Mouse (Mus musculus) heart, postnatal 0 days (tissue): Measurements from ENCODE around the gene Lrp3. TPM values are rescaled to one million over a fixed set of nuclear protein-coding genes. Genes with fewer than 3 reads are reported as not detected.
A peak's percentile ranks its signal among the peaks of the same experiment; 100 is the strongest.

Source experiments
- ATAC-seq: fragments of 200-750 bp; cut with Nextera tagmentation; 2 replicates; pipeline ENCODE4 v1.8.0; 2017; ENCODE audit warnings: low read depth, moderate number of reproducible peaks, moderate library complexity; ENCODE audit not compliant: insufficient read depth
- DNase-seq: peaks from one replicate; pipeline ENCODE4 v3.0.0-alpha.2; 2016; ENCODE audit warnings: low spot score
- H3K27ac ChIP-seq: fragments of 300-500 bp; sonication (generic); 2 replicates; pipeline ENCODE4 v1.5.1; 2014; ENCODE audit warnings: low read depth, mild to moderate bottlenecking
- H3K27me3 ChIP-seq: fragments of 300-500 bp; sonication (generic); 2 replicates; pipeline ENCODE4 v1.6.1; 2014; ENCODE audit warnings: low read length, mixed read lengths; ENCODE audit not compliant: control insufficient read depth, insufficient read depth
- H3K36me3 ChIP-seq: fragments of 300-500 bp; sonication (generic); replicated peaks from 2 replicates; pipeline ENCODE4 v1.6.1; 2014; ENCODE audit warnings: low read length, mixed read lengths; ENCODE audit not compliant: control insufficient read depth, insufficient read depth
- H3K4me1 ChIP-seq: fragments of 300-500 bp; sonication (generic); 2 replicates; pipeline ENCODE4 v1.6.1; 2014; ENCODE audit warnings: antibody characterized with exemption; ENCODE audit not compliant: control insufficient read depth, insufficient read depth
- H3K4me2 ChIP-seq: fragments of 300-500 bp; sonication (generic); 2 replicates; pipeline ENCODE4 v1.6.1; 2014; ENCODE audit warnings: low read depth, mild to moderate bottlenecking, low read length, moderate library complexity
- H3K4me3 ChIP-seq: fragments of 300-500 bp; sonication (generic); 2 replicates; pipeline ENCODE4 v1.5.1; 2014; ENCODE audit warnings: low read depth, low read length
- H3K9ac ChIP-seq: fragments of 300-500 bp; sonication (generic); replicated peaks from 2 replicates; pipeline ENCODE4 v1.6.1; 2014; ENCODE audit warnings: low read depth, low read length, mixed read lengths
- H3K9me3 ChIP-seq: fragments of 300-500 bp; sonication (generic); replicated peaks from 2 replicates; pipeline ENCODE4 v1.6.1; 2016; ENCODE audit warnings: low read length; ENCODE audit not compliant: control insufficient read depth
- CTCF ChIP-seq: IDR thresholded peaks from 2 replicates; pipeline ENCODE4 v1.5.1; 2016; ENCODE audit warnings: antibody characterized with exemption, control low read depth, low read depth
- EP300 ChIP-seq: IDR thresholded peaks from 2 replicates; pipeline ENCODE4 v1.6.1; 2016; ENCODE audit warnings: antibody characterized with exemption, low read depth
- WGBS: fragments of 180-500 bp; shearing (Covaris S2); extraction: QIAGEN DNeasy Blood & Tissue Kit; methylation state at CpG from one replicate; pipeline ENCODE4 v1.1.7; 2014; 5-methylcytosine and 5-hydroxymethylcytosine counted together
- polyA plus RNA-seq: library from polyadenylated mRNA; unstranded; fragments of >200 nt; fragmentation: Nextera tagmentation; extraction: Ambion mirVana; gene quantifications from 2 replicates; pipeline ENCODE4 v1.2.1, GENCODE M21; 2015
- total RNA-seq: library from RNA; depleted of rRNA; stranded (reverse); fragments of >200 nt; gene quantifications from 2 replicates; pipeline ENCODE4 v1.2.3, GENCODE M21; 2014; ENCODE audit warnings: low replicate concordance

Lrp3 gene
- total and polyA plus RNA-seq, 2 experiments from 2014 or later: 1.3 to 3.3 TPM

- no peak overlapping the region for H3K27ac ChIP-seq
- peaks cover 35% of the 10 kb centered on the region; the same call in 1 of the 2 replicates for H3K27me3 ChIP-seq
- no peaks in the 10 kb centered on the region for H3K9me3 ChIP-seq
- H3K36me3 ChIP-seq: no peaks in the 10 kb centered on the region
- peak overlapping the region; percentile 28; the same call in 1 of the 2 replicates for H3K4me2 ChIP-seq
- H3K9ac ChIP-seq: no peak overlapping the region
- under 1% methylated on average over 16 of the region's 16 CpGs for WGBS
- H3K4me1 ChIP-seq: no peaks in the 10 kb centered on the region
- ATAC-seq: peak; percentile 70; the same call in 1 of the 2 replicates
- DNase-seq: peak; percentile 66
- no peak overlapping the region for H3K4me3 ChIP-seq
- no peak for TF ChIP-seq EP300
- TF ChIP-seq CTCF: peak; percentile 82
Measured at GRCm38 (mm10) chr7:35171867-35172382, 43.4 kb downstream of the Lrp3 start.

DNA sequence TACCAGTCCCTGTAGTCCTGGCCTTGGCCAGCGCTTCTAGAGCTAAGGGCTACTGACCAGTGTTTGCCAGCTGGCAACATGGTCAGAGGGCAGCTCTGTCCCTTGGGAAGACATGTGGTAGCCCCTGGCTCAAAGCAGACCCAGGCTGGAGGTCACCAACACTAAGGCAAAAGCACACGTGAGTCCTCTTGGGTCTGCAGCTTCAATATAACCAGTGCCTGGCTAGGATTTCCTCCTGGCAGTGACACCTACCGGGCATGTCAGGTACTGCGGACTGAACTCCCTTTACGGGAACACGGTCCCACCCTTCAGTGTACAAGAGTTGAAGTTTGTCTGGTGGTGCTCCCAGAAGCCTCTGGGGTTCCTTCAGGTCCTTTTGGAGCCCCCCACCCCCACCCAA is 46.0 kb downstream of the Lrp3 start:
- Histone ChIP-seq H3K4me2 (no peak overlapping the region), H3K9me3 (no peaks in the 10 kb centered on the region), H3K27ac (no peak overlapping the region), H3K36me3 (no peaks in the 10 kb centered on the region), H3K4me3 (no peak overlapping the region), H3K4me1 (no peaks in the 10 kb centered on the region), H3K9ac (no peak overlapping the region), H3K27me3 (peaks cover 35% of the 10 kb centered on the region; the same call in 1 of the 2 replicates)
- TF ChIP-seq EP300 (no peak), CTCF (peak; percentile 96)
- DNase-seq: peak; percentile 75
- peak; percentile 37 for ATAC-seq
- WGBS: 13% methylated on average over 6 of the region's 6 CpGs

- no peak overlapping the region for H3K4me2 ChIP-seq
- no peak overlapping the region for H3K9ac ChIP-seq
- ATAC-seq (no peak), DNase-seq (no peak)
- no peaks in the 10 kb centered on the region for H3K4me1 ChIP-seq
- no peak overlapping the region for H3K27ac ChIP-seq
- H3K36me3 ChIP-seq: no peaks in the 10 kb centered on the region
- no peaks in the 10 kb centered on the region for H3K9me3 ChIP-seq
- WGBS: 86% methylated on average over 2 of the region's 2 CpGs
- H3K4me3 ChIP-seq: no peak overlapping the region
- TF ChIP-seq EP300 (no peak), CTCF (no peak)
- peaks cover 27% of the 10 kb centered on the region; the same call in 1 of the 2 replicates for H3K27me3 ChIP-seq
Measured at GRCm38 (mm10) chr7:35167925-35168324, 47.4 kb downstream of the Lrp3 start.

DNA sequence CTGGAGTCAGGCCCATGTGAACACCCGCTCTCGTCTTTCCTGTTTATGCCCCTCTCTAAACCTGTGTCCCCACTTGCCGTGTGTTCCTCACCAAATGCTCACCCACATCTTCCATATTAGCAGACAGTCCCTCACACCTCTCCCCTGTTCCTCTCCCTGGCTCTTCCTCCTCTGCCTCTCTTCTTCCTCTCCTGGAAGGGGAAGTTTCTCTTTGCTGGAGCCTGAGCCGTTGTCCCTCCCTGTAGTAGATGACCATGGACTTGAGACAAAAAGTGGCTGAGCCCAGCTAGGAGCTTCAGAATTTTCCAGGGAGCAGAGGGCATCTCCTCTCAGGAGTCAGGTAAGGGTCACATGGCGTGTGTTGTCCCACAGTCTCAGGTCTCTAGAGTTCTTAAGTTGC is 48.3 kb downstream of the Lrp3 start:
- Histone ChIP-seq H3K9ac (no peak overlapping the region; the same call in 1 of the 2 replicates), H3K4me1 (no peaks in the 10 kb centered on the region), H3K27ac (no peak overlapping the region), H3K4me3 (no peak overlapping the region), H3K27me3 (peaks cover 20% of the 10 kb centered on the region; the same call in 1 of the 2 replicates), H3K4me2 (no peak overlapping the region), H3K36me3 (no peaks in the 10 kb centered on the region), H3K9me3 (no peaks in the 10 kb centered on the region)
- WGBS: 72% methylated on average over 5 of the region's 5 CpGs
- DNase-seq (no peak), ATAC-seq (no peak)
- TF ChIP-seq EP300 (no peak), CTCF (no peak)

GRCm38 (mm10) chr7:35164131-35164530 is 51.2 kb downstream of the Lrp3 start:
- Histone ChIP-seq H3K9me3 (no peaks in the 10 kb centered on the region), H3K9ac (no peak overlapping the region), H3K27ac (no peak overlapping the region), H3K27me3 (no peaks in the 10 kb centered on the region), H3K4me1 (no peaks in the 10 kb centered on the region), H3K4me2 (no peak overlapping the region), H3K4me3 (no peak overlapping the region), H3K36me3 (no peaks in the 10 kb centered on the region)
- no peak for ATAC-seq
- WGBS: 63% methylated on average over 6 of the region's 6 CpGs
- no peak for TF ChIP-seq EP300
- no peak for TF ChIP-seq CTCF
- DNase-seq: no peak

DNA sequence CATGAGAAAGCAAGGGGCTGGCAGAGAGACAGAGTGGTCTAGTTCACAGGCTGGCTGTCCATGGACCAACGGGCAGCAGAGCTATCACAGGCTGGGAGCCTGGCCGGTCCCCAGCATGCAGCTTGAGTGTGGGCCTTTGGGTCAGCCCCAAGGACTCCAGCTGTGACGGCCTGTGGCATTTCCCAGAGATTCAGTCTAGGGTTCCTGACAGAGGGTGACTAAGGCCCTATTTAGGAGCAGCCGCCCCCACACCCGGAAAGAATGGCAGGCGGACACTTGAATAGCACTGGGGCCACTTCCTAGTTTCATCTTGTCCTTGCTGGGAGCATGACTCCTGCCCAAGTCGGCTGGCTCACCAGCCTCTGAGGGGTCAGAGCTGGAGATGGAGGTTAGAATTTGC is 51.7 kb downstream of the Lrp3 start:
- no peak; the same call in 1 of the 2 replicates for ATAC-seq
- Histone ChIP-seq H3K4me2 (no peak overlapping the region), H3K27me3 (no peaks in the 10 kb centered on the region), H3K9me3 (no peaks in the 10 kb centered on the region), H3K4me1 (no peaks in the 10 kb centered on the region), H3K4me3 (no peak overlapping the region), H3K36me3 (no peaks in the 10 kb centered on the region), H3K9ac (no peak overlapping the region), H3K27ac (no peak overlapping the region)
- TF ChIP-seq EP300 (no peak), CTCF (no peak)
- no peak for DNase-seq
- 43% methylated on average over 7 of the region's 7 CpGs for WGBS
